8 mouse cellular contexts compared by ENCODE assay signal in genomic region chr5:64599865-64600288, GRCm38 (mm10).
DNase-seq lines count a peak whose midpoint lies in the region; ATAC-seq lines count a peak whose summit lies in the region.

No protein-coding gene starts in this region.

- H3K27me3 ChIP-seq in heart, embryonic 15.5 days = no peaks in the 10 kb centered on the region
- peaks cover 6% of the 10 kb centered on the region for H3K27me3 ChIP-seq in megakaryocyte, embryonic 14.5 days (replicated peaks)

- peak; percentile 43 for ATAC-seq in heart, embryonic 15.5 days (replicated peaks; ENCODE audit: insufficient number of reproducible peaks, insufficient read depth, low FRiP score, low read depth)

- H3K4me3 ChIP-seq in heart, embryonic 15.5 days = peak overlapping the region; percentile 37
- H3K4me3 ChIP-seq in megakaryocyte, embryonic 14.5 days (replicated peaks) = peak overlapping the region; percentile 73

- H3K4me1 ChIP-seq in heart, embryonic 15.5 days (replicated peaks) = peaks cover 20% of the 10 kb centered on the region
- H3K4me1 ChIP-seq in megakaryocyte, embryonic 14.5 days = no peaks in the 10 kb centered on the region

- peak overlapping the region; percentile 57 for H3K27ac ChIP-seq in heart, embryonic 15.5 days

- H3K4me2 ChIP-seq in heart, embryonic 15.5 days = peak overlapping the region; percentile 57

- DNase-seq in layer of hippocampus, adult 9-11 months = peak; percentile 28
- no peak for DNase-seq in layer of hippocampus, adult 9-10 months (ENCODE audit: low spot score)
- DNase-seq in embryo, embryonic 11 days = peak; percentile 78
- peak; percentile 56 to 70 for DNase-seq in kidney, postnatal 4 days
- DNase-seq in thymus, postnatal 0 days (ENCODE audit: low spot score) = peak; percentile 92
- DNase-seq in adrenal gland, adult 8-10 months = no peak

- H3K9ac ChIP-seq in heart, embryonic 15.5 days = peak overlapping the region; percentile 30

- H3K36me3 ChIP-seq in heart, embryonic 15.5 days = no peaks in the 10 kb centered on the region
- H3K36me3 ChIP-seq in megakaryocyte, embryonic 14.5 days (replicated peaks; ENCODE audit: low read length) = no peaks in the 10 kb centered on the region

- no peaks in the 10 kb centered on the region for H3K9me3 ChIP-seq in heart, embryonic 15.5 days (replicated peaks)
- no peaks in the 10 kb centered on the region for H3K9me3 ChIP-seq in megakaryocyte, embryonic 14.5 days

- WGBS in heart, embryonic 15.5 days = 12% methylated on average over 13 of the region's 13 CpGs

Comparison
In these comparisons a context has a peak if more than half of its experiments do, and no peak if none do; other contexts are left out.
1. DNase-seq: peak in layer of hippocampus, adult 9-11 months (single experiment), embryo, embryonic 11 days (single experiment), kidney, postnatal 4 days (2 of 2) and thymus, postnatal 0 days (single experiment); none in layer of hippocampus, adult 9-10 months (single experiment) and adrenal gland, adult 8-10 months (single experiment).